Mouse (Mus musculus) mesoderm, embryonic 11.5 days (tissue): ENCODE measurements around the gene Snx4.

ENCODE experiments used
- DNase-seq: peaks from one replicate; pipeline ENCODE4 v3.0.0-alpha.2; 2012; ENCODE audit warnings: low read depth, low spot score

Snx4 gene

DNA sequence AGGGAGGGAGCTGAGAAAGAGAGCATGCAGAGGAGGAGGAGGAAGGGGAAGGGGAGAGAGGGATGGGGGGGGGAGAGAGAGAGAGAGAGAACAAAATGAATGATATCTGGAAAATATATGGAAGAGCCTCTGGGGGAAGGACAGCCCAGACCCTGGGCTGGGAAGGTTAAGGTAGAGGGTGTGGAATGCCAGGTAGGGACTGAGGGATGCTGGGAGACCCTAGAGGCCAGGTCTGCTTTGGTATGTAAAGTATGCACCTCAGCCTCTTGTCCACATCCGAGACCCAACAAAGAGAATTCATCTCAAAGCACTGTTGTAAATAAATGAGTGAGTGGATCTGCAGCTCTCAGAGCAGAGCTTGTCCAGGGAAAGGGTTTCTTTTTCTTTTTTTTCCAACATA lies 91.1 kb downstream of the Snx4 start:
- no peak for DNase-seq

DNA sequence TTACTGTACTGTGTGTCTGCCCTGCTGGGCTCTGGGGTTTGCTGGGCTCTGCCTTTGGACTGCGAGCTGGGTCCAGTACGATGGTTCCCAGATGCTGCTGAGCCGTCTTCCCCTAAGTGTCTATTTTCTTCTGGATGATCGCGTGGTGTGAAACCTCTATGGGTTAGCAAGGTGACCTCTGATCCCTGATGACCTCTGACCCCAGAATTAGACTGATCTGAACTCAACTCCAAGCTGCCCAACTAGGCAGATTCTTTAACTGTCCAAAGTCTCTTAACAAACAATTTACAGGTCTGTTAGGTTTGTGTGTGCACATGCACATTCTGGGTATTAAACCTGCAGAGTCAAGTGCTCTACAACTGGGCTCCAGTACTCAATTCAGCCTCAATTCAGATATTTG lies 91.9 kb downstream of the Snx4 start:
- no peak for DNase-seq

DNA sequence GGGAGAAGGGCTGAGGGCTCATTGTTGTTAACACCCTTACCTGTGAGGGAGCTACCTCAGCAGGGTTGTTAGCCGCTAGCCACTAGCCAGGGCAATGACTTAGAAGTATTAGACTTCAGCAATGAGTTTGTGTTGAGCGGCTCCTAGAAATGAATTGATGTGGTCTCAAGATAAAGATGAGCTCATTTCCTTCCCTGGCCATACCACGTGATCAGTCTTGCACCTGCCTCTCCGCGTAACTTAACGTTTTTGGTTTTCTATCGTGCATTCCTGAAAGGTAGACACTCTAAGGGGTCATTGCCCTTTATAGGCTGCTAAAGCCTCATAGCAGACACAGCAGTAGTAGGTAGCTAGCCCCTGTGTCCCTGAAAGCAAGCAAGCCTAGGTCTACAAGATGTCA lies 92.4 kb downstream of the Snx4 start:
- no peak for DNase-seq

DNA sequence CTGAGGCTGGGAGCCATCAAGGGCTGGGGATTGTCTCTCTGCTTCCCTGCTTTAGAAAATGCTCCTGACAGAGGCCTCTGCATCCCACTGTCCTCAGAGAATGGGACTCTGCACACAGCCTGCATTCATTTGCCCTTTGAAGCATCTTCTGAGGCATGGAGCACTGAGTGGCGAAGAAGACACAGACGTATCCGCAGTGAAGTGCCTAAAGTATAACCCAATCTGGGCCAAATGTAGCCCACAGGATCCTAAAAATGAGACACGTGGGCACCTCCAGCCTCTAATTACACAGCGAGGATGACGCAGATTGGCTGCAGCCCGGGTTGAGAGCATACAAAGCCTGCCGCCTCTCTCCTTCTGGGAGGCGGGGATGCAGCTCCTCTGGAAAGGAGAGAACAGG lies 93.1 kb downstream of the Snx4 start:
- DNase-seq: no peak

DNA sequence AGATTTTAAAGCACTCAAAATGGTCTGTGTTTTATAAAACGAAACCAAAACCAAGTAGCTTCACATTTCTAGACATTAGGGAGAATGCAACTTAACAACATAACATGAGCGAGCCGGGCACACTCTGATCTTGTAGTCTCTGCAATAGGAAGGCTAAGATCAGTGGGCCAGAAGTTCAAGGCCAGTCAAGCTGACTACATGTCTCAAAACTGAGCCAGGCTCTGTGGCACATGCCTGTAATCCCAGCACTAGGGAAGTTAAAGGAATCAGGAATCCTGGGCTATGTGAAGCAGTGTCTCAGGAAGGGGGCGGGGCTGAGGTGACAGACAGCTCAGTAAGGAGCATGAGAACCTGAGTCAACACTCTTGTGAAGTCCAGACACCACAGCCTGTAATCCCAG lies 93.6 kb downstream of the Snx4 start:
- no peak for DNase-seq

DNA sequence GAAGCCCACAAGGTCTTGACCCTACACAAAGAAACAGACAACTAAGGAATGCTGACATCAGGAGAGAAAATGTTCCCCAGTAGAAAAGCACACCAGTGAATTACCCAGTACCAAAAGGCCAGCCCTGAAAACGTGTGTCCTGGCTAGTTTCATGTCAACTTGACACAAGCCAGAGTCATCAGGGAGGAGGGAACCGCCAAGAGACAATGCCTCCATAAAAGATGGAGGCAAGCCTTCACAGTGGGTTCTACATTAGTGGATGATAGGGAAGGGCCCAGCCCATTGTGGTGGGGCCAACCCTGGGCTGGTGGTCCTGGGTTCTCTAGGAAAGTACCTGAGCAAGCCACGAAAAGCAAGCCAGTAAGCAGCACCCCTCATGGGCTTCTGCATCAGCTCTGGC lies 95.1 kb downstream of the Snx4 start:
- DNase-seq: no peak

DNA sequence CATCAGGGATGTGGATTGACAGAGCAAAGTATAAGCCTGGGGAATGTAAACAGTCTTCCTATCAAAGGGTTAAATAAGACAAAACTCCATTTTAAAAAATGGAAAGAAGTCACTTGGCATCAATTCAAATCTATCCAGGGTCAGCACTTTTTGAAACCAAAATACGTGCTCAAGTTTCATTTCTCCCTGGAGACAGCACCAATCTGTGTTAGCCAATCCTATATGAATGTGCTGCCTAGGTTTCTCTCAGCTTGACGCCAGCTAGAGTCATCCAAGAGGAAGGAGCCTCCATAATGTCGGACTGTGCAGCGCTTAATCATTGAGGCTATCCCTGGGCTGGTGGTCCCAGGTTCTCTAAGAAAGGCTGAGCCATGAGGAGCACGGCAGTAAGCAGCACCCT lies 95.9 kb downstream of the Snx4 start:
- no peak for DNase-seq
